Mouse (Mus musculus) common myeloid progenitor, adult 5-6 weeks (primary cell): Measurements from ENCODE around the gene Rpl5. TPM values are rescaled to one million over a fixed set of nuclear protein-coding genes. Genes with fewer than 3 reads are reported as not detected.

Experiments used
- ATAC-seq: replicated peaks from 2 replicates; pipeline ENCODE4 v1.8.0; 2016; ENCODE audit warnings: low read depth, mild to moderate bottlenecking, moderate TSS enrichment, inconsistent platforms; ENCODE audit not compliant: poor library complexity, severe bottlenecking
- total RNA-seq: library from RNA; stranded (forward); fragments of 200-1000, 187-1606 nt; gene quantifications from 2 replicates; pipeline ENCODE4 v1.2.3, GENCODE M21; 2017

The Rpl5 gene
- 363 and 432 TPM in 2 replicates for total RNA-seq

GRCm38 (mm10) chr5:107900206-107901013 lies at the start of gene Rpl5:
TSS of gene Rpl5 (plus strand) at chr5:107900502.
- ATAC-seq: peak; percentile 99

DNA sequence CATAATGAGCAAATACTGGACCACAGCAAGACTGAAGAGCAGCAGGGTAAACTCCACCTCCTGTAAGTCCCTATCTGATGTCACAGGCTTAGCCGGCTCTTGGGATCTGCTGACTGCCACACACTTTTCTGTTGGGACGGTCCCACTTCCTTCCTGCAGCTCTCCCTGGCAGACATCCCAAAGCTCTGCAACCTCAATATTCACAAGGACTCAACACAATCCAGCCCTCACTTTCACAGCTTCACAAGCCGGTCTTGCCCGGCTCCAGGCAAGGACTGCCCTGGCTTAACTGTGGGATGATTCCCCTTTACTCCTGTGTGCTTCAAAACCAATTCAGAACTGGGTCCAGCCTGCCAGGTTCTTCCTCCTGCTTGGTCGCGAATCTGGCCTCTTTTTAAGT lies 46.5 kb upstream of the Rpl5 start:
- peak; percentile 62 for ATAC-seq

DNA sequence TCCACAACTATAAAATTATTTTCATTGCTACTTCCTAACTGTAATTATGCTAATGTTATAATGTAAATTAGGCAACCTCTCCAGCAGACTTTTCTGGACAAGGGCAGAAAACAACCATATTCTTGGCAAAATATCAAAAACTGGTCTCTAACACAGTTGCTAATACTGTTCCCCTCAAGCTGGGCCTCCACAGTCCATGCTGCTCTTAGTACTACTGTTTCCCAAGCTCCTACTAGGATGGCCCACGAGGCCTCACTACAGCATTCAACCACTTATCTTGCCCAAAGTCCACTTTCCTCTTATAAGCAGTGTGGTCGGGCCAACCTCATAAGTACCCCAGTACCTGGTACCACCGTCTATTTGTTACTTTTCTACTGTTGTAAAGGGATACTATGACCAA lies 45.7 kb upstream of the Rpl5 start:
- ATAC-seq: no peak

DNA sequence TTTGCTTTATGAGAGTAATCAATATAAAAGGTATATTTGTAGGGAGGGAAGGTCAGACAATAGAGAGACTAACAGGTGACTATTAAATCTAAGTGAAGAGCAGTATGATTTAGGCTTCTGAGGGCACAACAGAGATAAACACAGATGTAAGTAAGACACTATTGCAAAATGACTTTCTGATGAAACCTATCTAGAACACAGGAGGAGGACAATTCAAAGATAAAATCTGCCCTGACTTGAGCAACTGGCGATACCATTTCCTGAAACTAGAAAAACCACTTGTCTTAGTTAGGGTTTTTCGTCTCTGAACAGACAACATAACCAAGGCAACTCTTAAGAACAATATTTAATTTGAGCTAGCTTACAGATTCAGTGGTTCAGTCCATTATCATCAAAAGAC lies 44.8 kb upstream of the Rpl5 start:
- ATAC-seq: peak; percentile 24; the same call in 1 of the 2 replicates

- ATAC-seq: peak; percentile 45; the same call in 1 of the 2 replicates
Measured at GRCm38 (mm10) chr5:107858963-107859362, 41.3 kb upstream of the Rpl5 start.

GRCm38 (mm10) chr5:107863971-107864370 lies 36.3 kb upstream of the Rpl5 start:
- ATAC-seq: no peak

- ATAC-seq: peak; percentile 58
Measured at GRCm38 (mm10) chr5:107866127-107867126, 33.9 kb upstream of the Rpl5 start.

- ATAC-seq: peak; percentile 43
Measured at GRCm38 (mm10) chr5:107867970-107868904, 32.1 kb upstream of the Rpl5 start.

DNA sequence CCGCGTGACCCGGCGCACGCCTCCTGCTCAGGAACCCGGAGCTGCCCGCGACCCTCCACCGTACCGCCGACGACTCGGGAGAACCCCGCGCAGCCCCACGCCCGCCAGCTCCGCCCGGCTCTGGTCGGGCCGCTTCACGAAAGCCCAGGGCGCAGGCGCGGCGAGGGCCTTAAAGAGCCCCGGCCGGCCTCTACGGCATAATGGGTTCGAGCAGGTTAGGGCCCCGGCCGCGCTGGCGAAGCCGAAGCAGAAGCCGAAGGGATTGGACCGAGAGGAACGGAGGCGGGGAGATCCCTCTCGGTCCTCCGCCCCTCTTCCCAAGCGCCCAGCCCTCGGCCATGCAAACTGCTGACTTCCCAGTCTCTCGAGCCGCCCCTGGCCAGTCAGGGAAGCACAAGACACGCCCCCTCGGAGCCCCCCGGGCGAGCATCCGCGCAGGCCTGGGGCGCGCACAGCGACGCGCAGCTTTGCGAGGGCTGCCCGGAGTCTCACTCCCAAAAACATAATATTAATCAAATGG lies 31.3 kb upstream of the Rpl5 start:
- peak; percentile 61 for ATAC-seq

- ATAC-seq: peak; percentile 19; the same call in 1 of the 2 replicates
Measured at GRCm38 (mm10) chr5:107869701-107870100, 30.6 kb upstream of the Rpl5 start.

- no peak for ATAC-seq
Measured at GRCm38 (mm10) chr5:107873330-107873729, 27.0 kb upstream of the Rpl5 start.

- peak; percentile 24; the same call in 1 of the 2 replicates for ATAC-seq
Measured at GRCm38 (mm10) chr5:107873886-107874302, 26.4 kb upstream of the Rpl5 start.

- ATAC-seq: no peak; the same call in 1 of the 2 replicates
Measured at GRCm38 (mm10) chr5:107874561-107875260, 25.6 kb upstream of the Rpl5 start, which contains the start of gene Evi5. TSS of gene Evi5 (minus strand) at chr5:107875107.

DNA sequence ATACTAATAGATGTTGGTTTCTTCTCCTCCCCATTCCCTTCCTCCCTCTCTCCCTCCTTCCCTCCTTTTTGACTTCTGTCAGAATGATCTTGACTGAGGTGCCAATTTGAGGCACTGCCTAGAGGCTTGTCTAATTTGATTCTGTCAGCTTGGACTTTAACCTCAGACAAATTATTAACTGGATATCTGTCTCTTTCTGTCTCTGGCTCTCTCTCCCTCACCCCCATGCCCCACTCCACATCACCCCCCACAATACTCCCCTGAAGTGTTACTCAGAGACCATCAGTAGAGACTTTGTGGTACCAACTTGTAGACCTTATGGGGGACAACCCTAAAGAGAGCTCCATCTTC lies 25.1 kb upstream of the Rpl5 start:
- no peak for ATAC-seq

DNA sequence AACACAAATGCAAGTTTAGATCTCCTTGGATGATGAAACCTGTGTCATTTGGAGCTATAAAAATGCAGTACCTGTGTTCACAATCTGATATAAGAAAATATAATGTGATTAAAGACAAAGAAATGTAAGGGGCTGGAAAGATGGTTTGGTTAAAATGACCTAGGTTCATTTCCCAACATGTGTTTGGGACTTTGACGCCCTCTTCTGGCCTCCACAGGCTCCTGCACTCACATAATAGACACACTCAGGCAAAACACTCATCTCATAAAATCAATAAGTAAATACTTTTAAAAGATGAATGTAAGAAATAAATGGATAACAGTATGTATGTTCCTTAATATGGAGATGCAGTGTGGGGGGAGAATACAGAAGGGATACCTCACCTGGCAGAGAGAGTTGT lies 23.2 kb upstream of the Rpl5 start:
- no peak for ATAC-seq

- ATAC-seq: no peak
Measured at GRCm38 (mm10) chr5:107880710-107881109, 19.6 kb upstream of the Rpl5 start.

DNA sequence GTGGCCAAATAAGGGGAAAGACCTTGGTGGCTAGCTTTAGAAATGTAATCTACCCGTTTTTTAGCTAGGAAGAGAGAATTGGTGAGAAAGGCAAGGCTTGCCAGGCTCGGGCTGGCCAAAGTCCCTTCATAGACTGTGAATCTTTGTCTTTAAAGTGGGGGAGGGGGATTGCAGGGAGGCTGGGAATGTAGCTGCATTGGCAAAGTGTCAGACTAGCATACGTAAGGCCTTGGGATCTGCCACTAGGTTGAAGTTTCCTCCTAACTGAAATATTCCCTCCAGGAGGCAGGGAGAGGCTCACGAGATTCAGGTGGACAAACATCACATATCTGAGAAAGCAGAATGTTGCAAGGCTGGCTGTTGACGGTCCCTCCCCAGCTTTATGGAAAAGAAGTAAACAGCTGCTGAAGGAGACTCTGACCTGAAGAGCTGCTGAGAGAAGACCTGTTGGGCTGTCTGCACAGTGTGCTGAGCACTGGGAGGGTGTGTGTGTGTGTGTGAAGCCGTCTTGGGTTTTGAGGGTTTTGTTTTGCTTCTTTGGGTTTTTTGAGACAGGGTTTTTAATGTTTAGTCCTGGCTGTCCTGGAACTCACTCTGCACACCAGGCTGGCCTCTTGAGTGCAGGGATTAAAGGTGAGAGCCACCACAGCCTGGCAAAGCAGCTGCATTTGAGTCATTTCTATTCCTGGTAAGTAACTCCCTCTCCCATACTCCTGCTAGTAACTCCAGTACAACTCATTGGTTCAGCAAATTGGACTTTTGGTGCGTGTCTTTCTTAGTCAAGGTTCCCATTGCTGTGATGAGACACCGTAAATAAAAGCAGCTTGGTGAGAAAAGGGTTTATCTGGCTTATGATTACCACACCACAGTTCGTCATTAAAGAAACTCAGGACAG lies 10.1 kb upstream of the Rpl5 start:
- ATAC-seq: no peak

GRCm38 (mm10) chr5:107891515-107891914 lies 8.8 kb upstream of the Rpl5 start:
- ATAC-seq: peak; percentile 79
